Mouse (Mus musculus) megakaryocyte, embryonic 14.5 days (primary cell): Measurements from ENCODE around the gene Zbtb5. TPM values are rescaled to one million over a fixed set of nuclear protein-coding genes. Genes with fewer than 3 reads are reported as not detected.

Source experiments
- H3K27me3 ChIP-seq: replicated peaks from 2 replicates; pipeline ENCODE3; 2012; ENCODE audit warnings: inconsistent platforms
- H3K36me3 ChIP-seq: replicated peaks from 2 replicates; pipeline ENCODE3; 2012; ENCODE audit warnings: low read length, inconsistent platforms, mixed read lengths
- H3K4me1 ChIP-seq: 2 replicates; pipeline ENCODE4 v1.6.1; 2012; ENCODE audit warnings: inconsistent platforms
- H3K4me3 ChIP-seq: replicated peaks from 2 replicates; pipeline ENCODE3; 2012; ENCODE audit warnings: moderate library complexity, mild to moderate bottlenecking, inconsistent platforms
- H3K9me3 ChIP-seq: 2 replicates; pipeline ENCODE4 v1.6.1; 2012; ENCODE audit warnings: inconsistent platforms
- FLI1 ChIP-seq: IDR thresholded peaks from 2 replicates; pipeline ENCODE4 v1.6.1; 2012; ENCODE audit warnings: low read length, inconsistent platforms, mixed read lengths
- GATA1 ChIP-seq: IDR thresholded peaks from 3 replicates; pipeline ENCODE4 v1.6.1; 2012; ENCODE audit warnings: mixed read lengths, low read length, inconsistent platforms, borderline replicate concordance
- polyA plus RNA-seq: library from polyadenylated mRNA; stranded (reverse); fragments of >175 nt; gene quantifications from 2 replicates; pipeline ENCODE4 v1.2.3, GENCODE M21; 2012; ENCODE audit warnings: low replicate concordance; ENCODE audit not compliant: insufficient read depth

The Zbtb5 gene
- polyA plus RNA-seq, 1 experiment: 0.89 TPM

- Histone ChIP-seq H3K9me3 (no peaks in the 10 kb centered on the region), H3K4me3 (peak overlapping the region; percentile 35), H3K4me1 (peaks cover 45% of the 10 kb centered on the region), H3K27me3 (peaks cover 8% of the 10 kb centered on the region), H3K36me3 (peaks cover 18% of the 10 kb centered on the region)
- TF ChIP-seq GATA1 (no peak), FLI1 (no peak)
These were observed 25.5 kb upstream of the Zbtb5 start for GRCm38 (mm10) chr4:45037455-45038410.

- H3K36me3 ChIP-seq: peaks cover 27% of the 10 kb centered on the region
- no peaks in the 10 kb centered on the region for H3K9me3 ChIP-seq
- TF ChIP-seq GATA1: no peak
- no peak for TF ChIP-seq FLI1
- no peak overlapping the region for H3K4me3 ChIP-seq
- peaks cover 3% of the 10 kb centered on the region for H3K27me3 ChIP-seq
- peaks cover 57% of the 10 kb centered on the region for H3K4me1 ChIP-seq
These were observed 24.4 kb upstream of the Zbtb5 start for GRCm38 (mm10) chr4:45036571-45036970.

GRCm38 (mm10) chr4:45036048-45036447 is 23.8 kb upstream of the Zbtb5 start:
- Histone ChIP-seq H3K4me3 (no peak overlapping the region), H3K36me3 (peaks cover 33% of the 10 kb centered on the region), H3K9me3 (no peaks in the 10 kb centered on the region), H3K27me3 (peaks cover 3% of the 10 kb centered on the region), H3K4me1 (peaks cover 62% of the 10 kb centered on the region)
- no peak for TF ChIP-seq GATA1
- TF ChIP-seq FLI1: no peak

DNA sequence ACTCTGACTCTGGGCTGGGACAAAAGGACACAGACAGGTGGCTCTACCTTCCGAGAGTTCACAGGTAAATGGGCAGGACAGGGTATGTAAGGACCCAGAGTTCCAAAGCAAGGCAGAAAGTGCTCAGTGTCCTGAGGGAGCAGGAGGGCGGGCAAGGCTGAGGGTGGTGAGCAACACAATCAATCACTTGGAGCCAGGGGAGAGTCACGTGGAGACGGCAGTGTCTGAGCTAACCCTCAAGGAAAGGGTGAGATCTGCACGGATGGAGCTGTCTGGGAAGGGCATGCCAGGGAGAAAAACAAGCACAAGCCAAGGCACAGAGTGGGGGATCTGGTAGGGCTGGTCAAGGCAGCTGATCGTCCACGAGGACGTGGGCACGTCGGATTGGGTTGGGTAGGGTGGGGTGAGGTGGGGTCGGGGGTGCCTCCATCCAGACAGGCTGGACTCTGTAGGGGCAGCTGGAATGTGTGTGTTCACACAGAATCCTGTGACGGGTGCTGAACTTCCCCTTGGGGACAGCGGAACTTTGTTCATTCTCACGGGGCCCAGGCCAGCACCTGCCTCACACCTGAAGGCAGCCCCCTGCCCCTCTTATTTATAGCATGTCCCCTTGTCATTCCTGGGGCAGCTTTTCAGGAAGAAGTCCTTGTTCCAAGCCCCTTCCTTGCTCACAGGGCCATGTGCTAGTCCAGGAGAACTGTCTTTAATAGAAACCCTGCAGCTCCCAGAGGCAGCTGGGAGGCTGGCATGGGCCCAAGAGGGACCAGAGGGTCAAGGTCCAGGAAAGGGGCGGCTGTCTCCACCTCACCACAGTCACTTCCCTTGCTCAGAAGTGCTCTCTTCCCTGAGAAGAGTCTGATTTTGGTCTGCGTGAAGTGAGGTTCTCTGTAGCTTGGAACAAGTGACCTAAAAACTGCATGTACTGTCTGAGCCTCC is 22.7 kb upstream of the Zbtb5 start:
- no peak for TF ChIP-seq GATA1
- TF ChIP-seq FLI1: no peak
- peaks cover 3% of the 10 kb centered on the region for H3K27me3 ChIP-seq
- H3K4me1 ChIP-seq: peaks cover 70% of the 10 kb centered on the region
- H3K9me3 ChIP-seq: no peaks in the 10 kb centered on the region
- no peak overlapping the region for H3K4me3 ChIP-seq
- H3K36me3 ChIP-seq: peaks cover 44% of the 10 kb centered on the region

- Histone ChIP-seq H3K27me3 (peaks cover 2% of the 10 kb centered on the region), H3K4me3 (peak overlapping the region; percentile 62), H3K9me3 (no peaks in the 10 kb centered on the region), H3K36me3 (peaks cover 66% of the 10 kb centered on the region), H3K4me1 (peaks cover 65% of the 10 kb centered on the region)
- TF ChIP-seq FLI1 (no peak), GATA1 (no peak)
These were observed 20.4 kb upstream of the Zbtb5 start for GRCm38 (mm10) chr4:45032586-45032985.

DNA sequence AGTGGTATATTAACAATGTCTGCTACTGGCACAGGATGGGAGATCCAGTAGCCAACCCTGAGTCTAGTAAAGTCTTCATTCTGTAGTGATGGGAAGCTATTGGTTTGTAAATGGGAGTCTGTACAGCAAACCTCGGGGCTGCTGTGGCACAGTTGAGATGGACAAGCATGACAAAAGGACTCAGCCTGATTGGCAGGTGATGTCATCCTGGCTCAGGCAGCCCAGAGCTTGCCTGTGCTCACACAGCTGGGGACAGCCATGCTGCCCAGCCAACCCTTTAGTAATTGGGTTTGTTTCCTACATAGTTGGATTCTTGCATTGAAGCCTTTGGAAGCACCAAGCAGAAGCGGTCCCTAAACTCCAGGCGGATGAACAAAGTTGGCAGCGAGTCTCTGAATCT is 14.2 kb upstream of the Zbtb5 start:
- H3K4me3 ChIP-seq: no peak overlapping the region
- H3K36me3 ChIP-seq: peaks cover 95% of the 10 kb centered on the region
- H3K27me3 ChIP-seq: no peaks in the 10 kb centered on the region
- no peaks in the 10 kb centered on the region for H3K9me3 ChIP-seq
- no peak for TF ChIP-seq FLI1
- TF ChIP-seq GATA1: no peak
- peaks cover 13% of the 10 kb centered on the region for H3K4me1 ChIP-seq

DNA sequence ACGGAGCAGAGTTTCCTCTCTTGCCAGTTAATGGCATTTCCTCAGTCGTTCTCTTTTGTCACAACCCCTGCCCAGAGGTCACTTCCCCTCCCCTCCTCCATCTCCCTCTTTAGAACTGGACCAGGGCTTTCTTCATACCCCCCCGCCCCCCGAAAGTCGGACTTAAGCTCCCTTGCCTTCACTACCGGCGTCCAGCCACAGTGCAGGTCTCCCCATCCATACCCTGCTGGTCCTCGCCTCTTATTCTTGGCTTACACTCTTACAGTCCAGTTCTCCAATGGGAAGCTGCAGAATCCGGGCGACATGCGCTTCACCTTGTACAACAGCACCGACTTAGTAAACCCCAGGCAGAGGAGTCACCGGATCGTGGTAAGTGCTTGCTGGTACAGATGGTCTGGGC is 6.8 kb upstream of the Zbtb5 start:
- peak overlapping the region; percentile 99 for H3K4me3 ChIP-seq
- H3K27me3 ChIP-seq: no peaks in the 10 kb centered on the region
- H3K4me1 ChIP-seq: peaks cover 51% of the 10 kb centered on the region
- H3K9me3 ChIP-seq: no peaks in the 10 kb centered on the region
- TF ChIP-seq GATA1 (no peak), FLI1 (no peak)
- peaks cover 35% of the 10 kb centered on the region for H3K36me3 ChIP-seq

DNA sequence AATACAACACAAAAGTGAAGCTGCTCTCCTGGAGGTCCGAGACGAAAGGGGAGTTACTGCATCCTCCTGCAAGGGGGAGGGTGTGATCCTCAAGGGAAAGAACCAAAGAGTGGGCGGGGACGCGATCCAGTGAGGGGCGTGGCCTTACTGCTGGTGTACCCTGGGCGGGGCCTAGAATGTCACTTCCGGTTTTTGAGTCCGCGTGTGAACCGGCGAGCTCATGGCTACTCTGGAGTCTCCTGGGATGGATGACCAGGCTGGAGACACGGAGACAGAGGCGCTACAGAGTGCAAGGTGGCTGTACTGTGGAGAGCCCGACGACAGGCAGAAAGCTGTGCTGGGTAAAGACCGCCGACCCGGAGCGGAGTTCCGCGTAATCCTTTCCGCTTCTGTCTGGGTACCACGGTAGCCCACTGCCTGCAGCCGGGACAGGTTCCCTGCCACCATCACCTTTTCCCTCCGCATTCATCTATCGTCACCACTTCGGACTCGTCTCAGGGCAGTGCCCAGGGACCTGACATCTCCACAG is 6.3 kb upstream of the Zbtb5 start, which contains the start of gene Polr1e:
TSS of gene Polr1e (plus strand) at position 132 of the 529 bp plus-strand sequence.
- Histone ChIP-seq H3K4me3 (peak within 1 kb of the TSS; percentile 99), H3K27me3 (no peaks in the 10 kb centered on the region), H3K9me3 (no peaks in the 10 kb centered on the region), H3K36me3 (peaks cover 31% of the 10 kb centered on the region), H3K4me1 (peaks cover 56% of the 10 kb centered on the region)
- TF ChIP-seq GATA1: no peak
- TF ChIP-seq FLI1: no peak

DNA sequence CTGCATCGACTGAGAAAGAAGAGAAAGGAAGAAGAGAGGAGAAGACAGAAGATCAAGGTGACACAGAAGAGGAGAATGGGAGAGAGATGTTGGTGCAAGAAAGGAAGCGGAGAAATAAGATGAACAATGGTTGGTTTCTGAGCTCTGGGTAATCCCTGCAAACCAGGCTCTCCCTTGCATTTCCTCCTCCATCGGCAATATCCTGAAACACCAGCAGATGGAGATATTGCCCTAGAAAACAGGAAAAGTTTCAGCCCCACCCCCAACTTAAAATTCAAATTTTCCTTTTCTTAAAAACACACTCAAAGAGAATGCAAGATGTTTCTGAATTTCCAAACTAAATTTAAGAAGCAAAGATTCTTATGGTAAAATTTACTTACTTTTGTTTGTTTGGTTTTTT is 3.4 kb upstream of the Zbtb5 start:
- Histone ChIP-seq H3K36me3 (peaks cover 6% of the 10 kb centered on the region), H3K27me3 (no peaks in the 10 kb centered on the region), H3K4me1 (peaks cover 57% of the 10 kb centered on the region), H3K4me3 (peak overlapping the region; percentile 56), H3K9me3 (no peaks in the 10 kb centered on the region)
- no peak for TF ChIP-seq GATA1
- TF ChIP-seq FLI1: no peak
